Mouse (Mus musculus): ENCODE results near the gene Il27ra. TPM values are rescaled to one million over a fixed set of nuclear protein-coding genes. Genes with fewer than 3 reads are reported as not detected.

Il27ra gene
- 0.87 and 1.0 TPM in 2 replicates for polyA plus RNA-seq (2015; fragmentation: Nextera tagmentation; extraction: Ambion mirVana)

DNA sequence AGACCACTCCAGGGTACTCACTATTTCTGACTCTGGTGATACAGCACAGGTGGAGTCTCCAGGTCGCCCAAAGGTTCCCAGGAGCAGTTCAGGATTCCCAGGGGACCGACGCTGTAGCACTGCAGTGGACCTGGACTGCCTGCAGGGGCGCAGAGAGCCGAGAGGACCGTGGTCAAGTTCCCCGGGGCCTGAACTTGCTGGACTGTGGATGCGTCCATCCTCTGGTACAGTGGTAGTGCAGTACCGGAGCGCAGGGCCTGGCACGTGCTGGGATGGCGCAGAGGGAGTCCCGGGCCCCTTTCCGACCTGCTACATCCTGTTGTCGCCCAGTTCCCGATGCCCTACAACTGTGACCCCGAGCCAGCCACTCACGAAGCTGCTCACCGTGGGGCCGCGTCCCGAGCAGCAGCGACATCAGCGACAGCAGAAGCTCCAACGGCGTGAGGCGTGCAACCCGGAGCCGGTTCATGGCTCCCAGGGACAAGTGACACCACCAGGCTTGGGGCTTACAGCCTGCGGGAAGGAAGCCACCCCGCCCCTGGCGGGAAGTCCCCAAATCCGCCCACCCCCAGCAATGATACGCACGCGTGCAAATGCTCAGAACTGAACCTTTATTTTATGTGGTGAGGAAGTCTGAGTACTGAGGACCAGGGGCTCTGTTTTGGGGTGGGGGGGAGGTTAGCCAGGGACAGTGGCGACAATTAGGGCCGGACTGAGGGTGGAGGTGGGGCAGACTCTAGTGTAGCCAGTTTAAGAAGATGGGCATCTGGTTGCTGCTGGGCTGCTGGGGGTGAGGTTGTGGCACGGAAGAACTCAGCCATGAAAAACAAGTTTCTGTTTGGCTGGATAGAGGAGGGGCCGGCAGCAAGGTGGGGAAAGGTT lies at the start of gene Il27ra:
Gene Il27ra, minus strand, starts transcription at position 524 of the 882 bp plus-strand sequence.
- ATAC-seq (ENCODE audit: low read depth): peak; percentile 61
- H3K27me3 ChIP-seq (ENCODE audit: control insufficient read depth, insufficient read depth, low read depth, low read length): peaks cover 49% of the 10 kb centered on the region
- H3K27ac ChIP-seq (ENCODE audit: low read length): no peak within 1 kb of the TSS
- peak within 1 kb of the TSS; percentile 33 for H3K4me3 ChIP-seq (ENCODE audit: low read depth, low read length)
- 1% methylated on average over 40 of the region's 40 CpGs for WGBS (ENCODE audit: insufficient replicate concordance)
- no peaks in the 10 kb centered on the region for H3K9me3 ChIP-seq (replicated peaks; ENCODE audit: control insufficient read depth, low read length)
- H3K4me1 ChIP-seq (ENCODE audit: control insufficient read depth, low read depth, low read length): no peaks in the 10 kb centered on the region
- no peaks in the 10 kb centered on the region for H3K36me3 ChIP-seq (ENCODE audit: control insufficient read depth, insufficient read depth)
- no peak within 1 kb of the TSS for H3K9ac ChIP-seq (ENCODE audit: low read depth, low read length)
- peak within 1 kb of the TSS; percentile 47 for H3K4me2 ChIP-seq (ENCODE audit: low read depth, low read length)

- Histone ChIP-seq H3K36me3 (ENCODE audit: control insufficient read depth, insufficient read depth) (peaks cover 7% of the 10 kb centered on the region; the same call in 1 of the 2 replicates), H3K4me1 (ENCODE audit: control insufficient read depth, low read depth, low read length) (no peaks in the 10 kb centered on the region), H3K4me2 (ENCODE audit: low read depth, low read length) (no peak overlapping the region), H3K27me3 (ENCODE audit: control insufficient read depth, insufficient read depth, low read depth, low read length) (no peaks in the 10 kb centered on the region), H3K9me3 (replicated peaks; ENCODE audit: control insufficient read depth, low read length) (no peaks in the 10 kb centered on the region), H3K9ac (ENCODE audit: low read depth, low read length) (no peak overlapping the region), H3K4me3 (ENCODE audit: low read depth, low read length) (no peak overlapping the region), H3K27ac (ENCODE audit: low read length) (no peak overlapping the region)
- 84% methylated on average over 8 of the region's 8 CpGs for WGBS (ENCODE audit: insufficient replicate concordance)
- ATAC-seq (ENCODE audit: low read depth): no peak
Observed at GRCm38 (mm10) chr8:84090585-84090984, 48.2 kb upstream of the Il27ra start.

DNA sequence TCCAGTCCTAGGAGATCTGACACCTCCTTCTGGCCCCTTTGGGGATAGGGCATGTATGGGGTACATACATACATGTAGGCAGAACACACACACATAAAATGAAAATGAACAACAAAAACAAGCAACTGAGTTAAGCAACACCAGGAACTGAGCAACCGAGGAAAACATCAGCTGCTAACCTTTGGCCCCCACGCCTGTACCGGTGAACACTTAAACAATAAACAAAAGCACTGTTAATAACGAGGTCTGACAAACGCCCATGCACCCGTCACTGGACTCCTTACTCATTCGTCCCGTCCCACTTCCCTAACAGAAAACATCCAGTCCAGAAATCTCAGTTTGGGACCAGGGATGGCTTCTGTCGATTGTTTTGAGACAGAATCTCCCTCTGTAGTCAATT lies 46.9 kb upstream of the Il27ra start:
- Histone ChIP-seq H3K4me3 (ENCODE audit: low read depth, low read length) (no peak overlapping the region), H3K9ac (ENCODE audit: low read depth, low read length) (no peak overlapping the region), H3K4me2 (ENCODE audit: low read depth, low read length) (no peak overlapping the region), H3K27ac (ENCODE audit: low read length) (no peak overlapping the region), H3K36me3 (ENCODE audit: control insufficient read depth, insufficient read depth) (peaks cover 7% of the 10 kb centered on the region; the same call in 1 of the 2 replicates), H3K4me1 (ENCODE audit: control insufficient read depth, low read depth, low read length) (no peaks in the 10 kb centered on the region; the same call in 1 of the 2 replicates), H3K27me3 (ENCODE audit: control insufficient read depth, insufficient read depth, low read depth, low read length) (no peaks in the 10 kb centered on the region), H3K9me3 (replicated peaks; ENCODE audit: control insufficient read depth, low read length) (no peaks in the 10 kb centered on the region)
- 78% methylated on average over 9 of the region's 9 CpGs for WGBS (ENCODE audit: insufficient replicate concordance)
- ATAC-seq (ENCODE audit: low read depth): no peak

DNA sequence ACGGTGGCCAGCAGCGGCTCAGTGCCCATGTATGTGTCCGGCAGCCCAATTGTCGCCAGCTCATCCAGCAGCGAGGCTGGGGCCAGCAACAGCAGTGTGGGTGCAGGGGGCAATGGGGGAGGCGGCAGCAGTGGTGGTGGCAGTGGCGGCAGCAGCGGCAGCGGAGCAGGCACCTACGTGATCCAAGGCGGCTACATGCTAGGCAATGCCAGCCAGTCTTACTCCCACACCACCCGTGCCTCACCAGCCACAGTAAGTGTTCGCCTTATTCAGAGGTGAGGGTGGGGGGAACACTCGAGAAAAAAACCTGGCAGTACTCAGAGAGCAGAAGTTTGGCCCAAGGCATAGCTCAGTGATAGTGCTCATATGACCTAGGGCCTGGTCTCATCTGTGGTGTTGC lies 45.4 kb upstream of the Il27ra start:
- 81% methylated on average over 14 of the region's 14 CpGs for WGBS (ENCODE audit: insufficient replicate concordance)
- Histone ChIP-seq H3K4me2 (ENCODE audit: low read depth, low read length) (no peak overlapping the region), H3K36me3 (ENCODE audit: control insufficient read depth, insufficient read depth) (peaks cover 13% of the 10 kb centered on the region)

DNA sequence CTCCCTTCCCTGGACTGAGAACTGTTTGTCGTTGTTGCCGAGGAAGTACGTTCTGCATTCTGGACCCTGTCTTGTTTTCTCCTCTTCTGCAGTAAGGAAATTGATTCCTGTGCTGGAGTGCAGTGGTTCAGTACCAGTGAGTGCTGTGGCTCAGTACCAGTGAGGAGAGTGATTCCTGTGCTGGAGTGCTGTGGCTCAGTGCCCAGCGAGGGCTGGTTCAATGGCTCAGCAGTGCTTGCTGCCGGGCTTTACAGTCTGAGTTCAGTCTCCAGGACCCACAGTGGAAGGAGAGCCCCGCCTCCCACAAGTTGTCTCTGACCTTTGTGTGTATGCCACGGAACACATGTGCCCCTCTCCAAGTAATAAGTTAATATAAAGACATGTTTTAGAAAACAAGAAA lies 44.8 kb upstream of the Il27ra start:
- H3K36me3 ChIP-seq (ENCODE audit: control insufficient read depth, insufficient read depth): peaks cover 13% of the 10 kb centered on the region
- no peak for ATAC-seq (ENCODE audit: low read depth)
- 76% methylated on average over 7 of the region's 7 CpGs for WGBS (ENCODE audit: insufficient replicate concordance)

More for the DNA sequence above, 45.4 kb upstream of the Il27ra start:
- Histone ChIP-seq H3K4me3 (ENCODE audit: low read depth, low read length) (no peak overlapping the region), H3K27ac (ENCODE audit: low read length) (no peak overlapping the region), H3K4me1 (ENCODE audit: control insufficient read depth, low read depth, low read length) (no peaks in the 10 kb centered on the region; the same call in none of the 2 replicates), H3K9ac (ENCODE audit: low read depth, low read length) (no peak overlapping the region), H3K27me3 (ENCODE audit: control insufficient read depth, insufficient read depth, low read depth, low read length) (no peaks in the 10 kb centered on the region), H3K9me3 (replicated peaks; ENCODE audit: control insufficient read depth, low read length) (no peaks in the 10 kb centered on the region)
- no peak for ATAC-seq (ENCODE audit: low read depth)

DNA sequence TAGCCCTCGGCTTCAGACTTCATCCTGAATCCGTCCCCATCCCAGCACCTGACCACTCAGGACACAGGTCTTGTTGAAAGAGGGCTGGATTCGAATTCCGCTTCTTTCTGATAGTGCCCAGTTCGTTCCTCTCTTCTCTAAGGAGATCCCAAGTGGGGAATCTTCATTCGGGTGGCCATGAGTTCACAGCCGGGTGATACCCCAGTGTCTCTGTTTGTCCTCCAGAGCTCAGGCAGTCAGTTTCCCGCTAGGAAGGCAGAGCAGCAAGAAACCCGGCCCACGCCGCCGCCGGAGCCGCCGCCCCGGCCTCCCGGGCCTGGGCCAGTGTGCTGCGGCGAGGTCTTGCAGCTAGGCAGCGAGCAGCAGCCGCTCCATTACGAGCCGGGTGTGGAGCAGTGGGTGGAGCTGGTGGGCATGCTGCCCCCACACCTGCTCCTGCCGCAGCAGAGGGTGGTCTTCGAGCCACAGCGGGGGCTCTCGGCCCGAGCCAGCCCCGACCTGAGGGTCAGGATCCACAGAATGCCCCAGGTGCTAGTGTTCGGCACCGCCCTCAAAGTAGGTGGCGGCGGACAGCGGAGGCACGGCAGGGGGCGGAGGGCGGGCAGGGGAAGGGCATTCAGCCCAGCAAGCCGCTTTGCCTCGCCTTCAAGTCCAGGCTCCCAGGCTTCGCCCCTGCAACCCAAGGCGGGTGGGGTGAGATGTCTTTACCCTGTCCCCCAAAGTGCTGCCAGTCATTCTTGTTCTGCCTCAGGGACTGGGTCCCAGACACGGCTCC lies 42.1 kb upstream of the Il27ra start:
- Histone ChIP-seq H3K36me3 (ENCODE audit: control insufficient read depth, insufficient read depth) (peaks cover 15% of the 10 kb centered on the region), H3K9me3 (replicated peaks; ENCODE audit: control insufficient read depth, low read length) (no peaks in the 10 kb centered on the region), H3K27ac (ENCODE audit: low read length) (no peak overlapping the region), H3K9ac (ENCODE audit: low read depth, low read length) (no peak overlapping the region), H3K4me2 (ENCODE audit: low read depth, low read length) (no peak overlapping the region), H3K4me3 (ENCODE audit: low read depth, low read length) (no peak overlapping the region), H3K4me1 (ENCODE audit: control insufficient read depth, low read depth, low read length) (peaks cover 2% of the 10 kb centered on the region), H3K27me3 (ENCODE audit: control insufficient read depth, insufficient read depth, low read depth, low read length) (no peaks in the 10 kb centered on the region)
- ATAC-seq (ENCODE audit: low read depth): no peak
- 84% methylated on average over 42 of the region's 42 CpGs for WGBS (ENCODE audit: insufficient replicate concordance)

More for the DNA sequence above, 44.8 kb upstream of the Il27ra start:
- H3K4me1 ChIP-seq (ENCODE audit: control insufficient read depth, low read depth, low read length): peaks cover 2% of the 10 kb centered on the region
- H3K27ac ChIP-seq (ENCODE audit: low read length): no peak overlapping the region
- no peaks in the 10 kb centered on the region for H3K27me3 ChIP-seq (ENCODE audit: control insufficient read depth, insufficient read depth, low read depth, low read length)
- H3K4me3 ChIP-seq (ENCODE audit: low read depth, low read length): no peak overlapping the region
- no peaks in the 10 kb centered on the region for H3K9me3 ChIP-seq (replicated peaks; ENCODE audit: control insufficient read depth, low read length)
- no peak overlapping the region for H3K4me2 ChIP-seq (ENCODE audit: low read depth, low read length)
- no peak overlapping the region for H3K9ac ChIP-seq (ENCODE audit: low read depth, low read length)

GRCm38 (mm10) chr8:84083829-84084241 lies 41.4 kb upstream of the Il27ra start:
- H3K36me3 ChIP-seq (ENCODE audit: control insufficient read depth, insufficient read depth): peaks cover 14% of the 10 kb centered on the region
- H3K4me3 ChIP-seq (ENCODE audit: low read depth, low read length): no peak overlapping the region
- H3K9me3 ChIP-seq (replicated peaks; ENCODE audit: control insufficient read depth, low read length): no peaks in the 10 kb centered on the region
- peak; percentile 82 for ATAC-seq (ENCODE audit: low read depth)
- no peak overlapping the region for H3K9ac ChIP-seq (ENCODE audit: low read depth, low read length)
- H3K4me1 ChIP-seq (ENCODE audit: control insufficient read depth, low read depth, low read length): peaks cover 2% of the 10 kb centered on the region
- no peak overlapping the region for H3K4me2 ChIP-seq (ENCODE audit: low read depth, low read length)
- no peaks in the 10 kb centered on the region for H3K27me3 ChIP-seq (ENCODE audit: control insufficient read depth, insufficient read depth, low read depth, low read length)
- 64% methylated on average over 8 of the region's 8 CpGs for WGBS (ENCODE audit: insufficient replicate concordance)
- H3K27ac ChIP-seq (ENCODE audit: low read length): no peak overlapping the region

DNA sequence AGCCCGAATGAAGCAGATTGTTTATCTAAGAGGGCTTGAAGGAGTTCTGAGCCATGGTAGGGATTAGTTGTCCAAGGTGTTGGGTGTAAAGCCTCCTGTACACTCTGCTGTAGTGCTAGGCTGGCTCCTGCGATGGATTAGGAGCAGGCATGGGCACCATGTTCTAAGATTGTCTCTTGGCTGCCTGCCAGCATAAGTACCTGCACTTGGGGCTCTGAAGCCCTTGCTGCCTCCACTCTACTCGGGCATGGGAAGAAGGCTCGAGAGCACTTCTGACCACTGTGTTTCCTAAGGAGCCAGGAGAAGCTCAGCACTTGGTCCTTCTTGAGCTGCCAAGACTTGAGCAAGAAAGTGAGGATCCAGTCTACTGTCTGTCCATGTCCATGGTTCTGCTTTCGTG lies 36.8 kb upstream of the Il27ra start:
- Histone ChIP-seq H3K9me3 (replicated peaks; ENCODE audit: control insufficient read depth, low read length) (no peaks in the 10 kb centered on the region), H3K36me3 (ENCODE audit: control insufficient read depth, insufficient read depth) (peaks cover 8% of the 10 kb centered on the region), H3K4me2 (ENCODE audit: low read depth, low read length) (no peak overlapping the region), H3K4me1 (ENCODE audit: control insufficient read depth, low read depth, low read length) (peaks cover 2% of the 10 kb centered on the region), H3K4me3 (ENCODE audit: low read depth, low read length) (no peak overlapping the region), H3K27ac (ENCODE audit: low read length) (no peak overlapping the region), H3K9ac (ENCODE audit: low read depth, low read length) (no peak overlapping the region), H3K27me3 (ENCODE audit: control insufficient read depth, insufficient read depth, low read depth, low read length) (no peaks in the 10 kb centered on the region)
- no peak for ATAC-seq (ENCODE audit: low read depth)
- WGBS (ENCODE audit: insufficient replicate concordance): 67% methylated on average over 5 of the region's 5 CpGs
